ENCODE assay signal across 8 mouse cellular contexts in the genomic region with DNA sequence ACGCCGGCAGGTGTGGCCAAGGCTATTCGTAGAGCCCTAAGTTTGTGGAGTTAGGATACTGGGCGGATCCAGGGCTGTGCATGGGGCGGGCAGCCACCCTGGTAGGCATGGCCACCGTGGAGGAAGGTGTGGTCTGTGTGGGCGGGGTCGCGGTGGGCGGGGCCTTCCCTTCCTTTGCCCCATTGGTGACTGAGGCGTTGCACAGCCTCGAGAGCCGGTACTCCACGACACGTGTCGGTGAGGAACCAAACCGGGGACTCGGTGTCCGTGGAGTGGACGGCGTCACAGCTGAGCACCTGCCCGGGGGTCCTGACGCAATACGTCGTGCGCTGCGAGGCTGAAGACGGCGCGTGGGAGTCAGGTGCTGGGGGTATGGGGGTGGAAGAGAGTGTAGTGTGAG. TPM values are rescaled to one million over a fixed set of nuclear protein-coding genes. Genes with fewer than 3 reads are reported as not detected.
DNase-seq lines count a peak whose midpoint lies in the region; ATAC-seq and TF ChIP-seq lines count a peak whose summit lies in the region.

No protein-coding gene starts in this region.

- peak overlapping the region; percentile 18 for H3K4me3 ChIP-seq in embryonic facial prominence, embryonic 12.5 days
- peak overlapping the region; percentile 18; the same call in 1 of the 2 replicates for H3K4me3 ChIP-seq in intestine, embryonic 15.5 days (replicated peaks)
- no peak overlapping the region for H3K4me3 ChIP-seq in liver, embryonic 14.5 days (ENCODE audit: insufficient read depth in 1 of 2, low read depth in 2 of 2, low read length in 2 of 2)
- H3K4me3 ChIP-seq in neural tube, embryonic 14.5 days (ENCODE audit: low read depth, low read length): peak overlapping the region; percentile 8; the same call in 1 of the 2 replicates

- H3K36me3 ChIP-seq in embryonic facial prominence, embryonic 12.5 days: no peaks in the 10 kb centered on the region
- H3K36me3 ChIP-seq in intestine, embryonic 15.5 days: no peaks in the 10 kb centered on the region
- no peaks in the 10 kb centered on the region for H3K36me3 ChIP-seq in liver, embryonic 14.5 days (replicated peaks; ENCODE audit: control insufficient read depth, insufficient read depth, low read depth)
- no peaks in the 10 kb centered on the region for H3K36me3 ChIP-seq in neural tube, embryonic 14.5 days (ENCODE audit: control insufficient read depth, insufficient read depth, low read length)

- no peak overlapping the region for H3K27ac ChIP-seq in embryonic facial prominence, embryonic 12.5 days
- no peak overlapping the region for H3K27ac ChIP-seq in intestine, embryonic 15.5 days
- H3K27ac ChIP-seq in liver, embryonic 14.5 days: no peak overlapping the region
- H3K27ac ChIP-seq in neural tube, embryonic 14.5 days (ENCODE audit: low read depth, low read length): no peak overlapping the region

- 7% methylated on average over 30 of the region's 30 CpGs for WGBS in embryonic facial prominence, embryonic 12.5 days
- WGBS in intestine, embryonic 15.5 days: 7% methylated on average over 27 of the region's 30 CpGs
- 12% methylated on average over 26 of the region's 30 CpGs for WGBS in liver, embryonic 14.5 days (ENCODE audit: insufficient replicate concordance)
- 10% methylated on average over 30 of the region's 30 CpGs for WGBS in neural tube, embryonic 14.5 days

- peaks cover 9% of the 10 kb centered on the region; the same call in 1 of the 2 replicates for H3K4me1 ChIP-seq in embryonic facial prominence, embryonic 12.5 days
- H3K4me1 ChIP-seq in intestine, embryonic 15.5 days (replicated peaks): peaks cover 11% of the 10 kb centered on the region
- H3K4me1 ChIP-seq in liver, embryonic 14.5 days (replicated peaks; ENCODE audit: control insufficient read depth in 2 of 2, insufficient read depth in 2 of 2, low read length in 1 of 2): peaks cover 3 to 9% of the 10 kb centered on the region in 2 experiments
- no peaks in the 10 kb centered on the region for H3K4me1 ChIP-seq in neural tube, embryonic 14.5 days (ENCODE audit: control insufficient read depth, insufficient read depth, low read length)

- H3K9me3 ChIP-seq in embryonic facial prominence, embryonic 12.5 days: peaks cover 14% of the 10 kb centered on the region; the same call in 1 of the 2 replicates
- no peaks in the 10 kb centered on the region for H3K9me3 ChIP-seq in intestine, embryonic 15.5 days
- H3K9me3 ChIP-seq in liver, embryonic 14.5 days (ENCODE audit: control insufficient read depth, low read length): no peaks in the 10 kb centered on the region
- H3K9me3 ChIP-seq in neural tube, embryonic 14.5 days (ENCODE audit: control insufficient read depth, low read length): no peaks in the 10 kb centered on the region

- intact Hi-C loops in left cerebral cortex, postnatal 36 days (cut with DNase I): no loop called here

- H3K4me2 ChIP-seq in embryonic facial prominence, embryonic 12.5 days (replicated peaks): peak overlapping the region; percentile 40
- peak overlapping the region; percentile 55 for H3K4me2 ChIP-seq in intestine, embryonic 15.5 days (replicated peaks)
- peak overlapping the region; percentile 45 for H3K4me2 ChIP-seq in liver, embryonic 14.5 days (ENCODE audit: low read depth)
- H3K4me2 ChIP-seq in neural tube, embryonic 14.5 days (ENCODE audit: low read depth, low read length): peak overlapping the region; percentile 30; the same call in 1 of the 2 replicates

- H3K27me3 ChIP-seq in embryonic facial prominence, embryonic 12.5 days: peaks cover 57% of the 10 kb centered on the region
- H3K27me3 ChIP-seq in intestine, embryonic 15.5 days (replicated peaks): peaks cover 13% of the 10 kb centered on the region
- peaks cover 11% of the 10 kb centered on the region for H3K27me3 ChIP-seq in liver, embryonic 14.5 days (ENCODE audit: control insufficient read depth, insufficient read depth, low read length)
- H3K27me3 ChIP-seq in neural tube, embryonic 14.5 days (ENCODE audit: control insufficient read depth, insufficient read depth, low read length): no peaks in the 10 kb centered on the region

- DNase-seq in left cerebral cortex, adult 18-20 months (ENCODE audit: low spot score in 2 of 2): peak; percentile 50 to 51
- DNase-seq in left cerebral cortex, adult 9 months (ENCODE audit: low spot score in 2 of 2): no peak
- DNase-seq in liver, embryonic 14.5 days (ENCODE audit: low read depth in 3 of 3, low spot score in 3 of 3): no peak
- no peak for DNase-seq in thymus, postnatal 25 days
- DNase-seq in left cerebral cortex, postnatal 36 days (ENCODE audit: low spot score in 2 of 2): no peak

- H3K9ac ChIP-seq in embryonic facial prominence, embryonic 12.5 days: peak overlapping the region; percentile 15
- H3K9ac ChIP-seq in intestine, embryonic 15.5 days: 0 out of 2 replicates have a peak overlapping the region, but pooled peaks have one; percentile 1
- no peak overlapping the region for H3K9ac ChIP-seq in liver, embryonic 14.5 days (replicated peaks)
- H3K9ac ChIP-seq in neural tube, embryonic 14.5 days (replicated peaks; ENCODE audit: low read depth, low read length): no peak overlapping the region

- TF ChIP-seq EP300 in liver, embryonic 14.5 days (IDR thresholded peaks at IDR 0.05; ENCODE audit: low read depth): no peak

- no peak for TF ChIP-seq CTCF in liver, embryonic 14.5 days (IDR thresholded peaks at IDR 0.05; ENCODE audit: low read depth)

- no peak for ATAC-seq in embryonic facial prominence, embryonic 12.5 days (ENCODE audit: insufficient number of reproducible peaks, insufficient read depth, low FRiP score, low TSS enrichment)
- peak; percentile 76 for ATAC-seq in intestine, embryonic 15.5 days
- peak; percentile 74 for ATAC-seq in liver, embryonic 14.5 days (ENCODE audit: insufficient read depth)
- no peak for ATAC-seq in neural tube, embryonic 14.5 days (ENCODE audit: low read depth)

RNA-seq across cellular contexts. Expression of gene Il12rb1, which starts 8.4 kb away (rescaled TPM):
- total RNA-seq in left cerebral cortex, adult 18-20 months (2021): under 1 TPM; 0.63 to 0.77 TPM
- 0.13 TPM in 1 of 2 replicates, not detected in the other for polyA plus RNA-seq in embryonic facial prominence, embryonic 12.5 days (2016; fragmentation: Nextera tagmentation; extraction: Ambion mirVana)
- 0.29 and 0.40 TPM in 2 replicates for polyA plus RNA-seq in intestine, embryonic 15.5 days (2015; fragmentation: Nextera tagmentation; extraction: Ambion mirVana)
- 0.11 and 0.13 TPM in 2 replicates for polyA plus RNA-seq in liver, embryonic 14.5 days (2012; rRNA removed)
- 0.18 and 0.39 TPM in 2 replicates for polyA plus RNA-seq in liver, embryonic 14.5 days (2014; fragmentation: Nextera tagmentation; extraction: Ambion mirVana)
- not detected in 2 replicates for polyA plus RNA-seq in neural tube, embryonic 14.5 days (2014; fragmentation: Nextera tagmentation; extraction: Ambion mirVana)
- total RNA-seq in left cerebral cortex, postnatal 36 days (2021): 1 to 10 TPM in 1 of 2 experiments, under 1 TPM in 1; 0.86 to 1.1 TPM

RNA-seq across cellular contexts. Expression of gene Mast3, which starts 11.8 kb away (rescaled TPM):
- total RNA-seq in left cerebral cortex, adult 18-20 months (2021): 100 to 1,000 TPM; 317 to 334 TPM
- polyA plus RNA-seq in embryonic facial prominence, embryonic 12.5 days (2016; fragmentation: Nextera tagmentation; extraction: Ambion mirVana): 13.7 and 13.9 TPM in 2 replicates
- polyA plus RNA-seq in intestine, embryonic 15.5 days (2015; fragmentation: Nextera tagmentation; extraction: Ambion mirVana): 13.2 and 16.8 TPM in 2 replicates
- polyA plus RNA-seq in liver, embryonic 14.5 days (2012; rRNA removed): 11.1 and 13.0 TPM in 2 replicates
- polyA plus RNA-seq in liver, embryonic 14.5 days (2014; fragmentation: Nextera tagmentation; extraction: Ambion mirVana): 5.4 and 6.3 TPM in 2 replicates
- polyA plus RNA-seq in neural tube, embryonic 14.5 days (2014; fragmentation: Nextera tagmentation; extraction: Ambion mirVana): 20.2 and 23.4 TPM in 2 replicates
- total RNA-seq in left cerebral cortex, postnatal 36 days (2021): 100 to 1,000 TPM; 312 to 338 TPM

RNA-seq across cellular contexts. Expression of gene Arrdc2, which starts 22.8 kb away (rescaled TPM):
- 10 to 100 TPM; 12.0 to 13.3 TPM for total RNA-seq in left cerebral cortex, adult 18-20 months (2021)
- polyA plus RNA-seq in embryonic facial prominence, embryonic 12.5 days (2016; fragmentation: Nextera tagmentation; extraction: Ambion mirVana): 6.9 and 7.5 TPM in 2 replicates
- polyA plus RNA-seq in intestine, embryonic 15.5 days (2015; fragmentation: Nextera tagmentation; extraction: Ambion mirVana): 7.5 TPM in 2 replicates
- 33.9 and 35.0 TPM in 2 replicates for polyA plus RNA-seq in liver, embryonic 14.5 days (2012; rRNA removed)
- polyA plus RNA-seq in liver, embryonic 14.5 days (2014; fragmentation: Nextera tagmentation; extraction: Ambion mirVana): 9.5 and 14.3 TPM in 2 replicates
- 8.9 and 9.3 TPM in 2 replicates for polyA plus RNA-seq in neural tube, embryonic 14.5 days (2014; fragmentation: Nextera tagmentation; extraction: Ambion mirVana)
- total RNA-seq in left cerebral cortex, postnatal 36 days (2021): 10 to 100 TPM; 16.9 to 20.2 TPM

RNA-seq across cellular contexts. Expression of gene Pik3r2, which starts 40.2 kb away (rescaled TPM):
- total RNA-seq in left cerebral cortex, adult 18-20 months (2021): 100 to 1,000 TPM; 150 to 153 TPM
- polyA plus RNA-seq in embryonic facial prominence, embryonic 12.5 days (2016; fragmentation: Nextera tagmentation; extraction: Ambion mirVana): 76.8 and 78.0 TPM in 2 replicates
- polyA plus RNA-seq in intestine, embryonic 15.5 days (2015; fragmentation: Nextera tagmentation; extraction: Ambion mirVana): 53.1 and 55.3 TPM in 2 replicates
- 13.2 and 17.5 TPM in 2 replicates for polyA plus RNA-seq in liver, embryonic 14.5 days (2012; rRNA removed)
- 8.2 and 12.0 TPM in 2 replicates for polyA plus RNA-seq in liver, embryonic 14.5 days (2014; fragmentation: Nextera tagmentation; extraction: Ambion mirVana)
- polyA plus RNA-seq in neural tube, embryonic 14.5 days (2014; fragmentation: Nextera tagmentation; extraction: Ambion mirVana): 72.2 and 75.6 TPM in 2 replicates
- total RNA-seq in left cerebral cortex, postnatal 36 days (2021): 100 to 1,000 TPM; 152 to 164 TPM

RNA-seq across cellular contexts. Expression of gene Kcnn1, which starts 46.4 kb away (rescaled TPM):
- 10 to 100 TPM; 17.4 to 19.3 TPM for total RNA-seq in left cerebral cortex, adult 18-20 months (2021)
- 6.7 and 7.0 TPM in 2 replicates for polyA plus RNA-seq in embryonic facial prominence, embryonic 12.5 days (2016; fragmentation: Nextera tagmentation; extraction: Ambion mirVana)
- 2.0 TPM in 2 replicates for polyA plus RNA-seq in intestine, embryonic 15.5 days (2015; fragmentation: Nextera tagmentation; extraction: Ambion mirVana)
- polyA plus RNA-seq in liver, embryonic 14.5 days (2012; rRNA removed): 0.27 and 0.34 TPM in 2 replicates
- 0.08 and 0.17 TPM in 2 replicates for polyA plus RNA-seq in liver, embryonic 14.5 days (2014; fragmentation: Nextera tagmentation; extraction: Ambion mirVana)
- 12.6 and 13.0 TPM in 2 replicates for polyA plus RNA-seq in neural tube, embryonic 14.5 days (2014; fragmentation: Nextera tagmentation; extraction: Ambion mirVana)
- total RNA-seq in left cerebral cortex, postnatal 36 days (2021): 10 to 100 TPM; 18.3 to 27.0 TPM

Comparison
In these comparisons a context has a peak if more than half of its experiments do, and no peak if none do; other contexts are left out.
1. DNase-seq: peak in left cerebral cortex, adult 18-20 months (2 of 2); none in left cerebral cortex, adult 9 months (0 of 2), liver, embryonic 14.5 days (0 of 3), thymus, postnatal 25 days (single experiment) and left cerebral cortex, postnatal 36 days (0 of 2).
2. ATAC-seq: peak in intestine, embryonic 15.5 days (single experiment) and liver, embryonic 14.5 days (single experiment); none in embryonic facial prominence, embryonic 12.5 days (single experiment) and neural tube, embryonic 14.5 days (single experiment).
3. H3K4me3 ChIP-seq: peak in embryonic facial prominence, embryonic 12.5 days (single experiment), intestine, embryonic 15.5 days (single experiment) and neural tube, embryonic 14.5 days (single experiment); none in liver, embryonic 14.5 days (0 of 2).
4. H3K9ac ChIP-seq: peak in embryonic facial prominence, embryonic 12.5 days (single experiment) and intestine, embryonic 15.5 days (single experiment); none in liver, embryonic 14.5 days (single experiment) and neural tube, embryonic 14.5 days (single experiment).
5. Peak in every context shown above with its lines, with median percentiles within 50 percentile points of each other: H3K4me2 ChIP-seq.